Mouse (Mus musculus) adrenal gland, postnatal 25 days (tissue): ENCODE results near the gene Ace2. TPM values are rescaled to one million over a fixed set of nuclear protein-coding genes. Genes with fewer than 3 reads are reported as not detected.

Source experiments
- DNase-seq: peaks from one replicate; pipeline ENCODE4 v3.0.0; 2021; ENCODE audit warnings: mixed read lengths
- total RNA-seq: library from RNA; stranded (reverse); gene quantifications from 2 replicates; pipeline ENCODE4 v1.2.3, GENCODE M21; 2021

Ace2 gene
- total RNA-seq, 1 experiment from 2014 or later = 15.9 TPM

- peak; percentile 10 for DNase-seq
Observed at GRCm38 (mm10) chrX:164179746-164180145, 40.6 kb downstream of the Ace2 start.

- DNase-seq = no peak
Observed at GRCm38 (mm10) chrX:164183844-164184243, 44.7 kb downstream of the Ace2 start.

GRCm38 (mm10) chrX:164189880-164190279 lies 50.7 kb downstream of the Ace2 start:
- DNase-seq = no peak

GRCm38 (mm10) chrX:164197679-164198078 lies 58.5 kb downstream of the Ace2 start:
- DNase-seq = no peak

GRCm38 (mm10) chrX:164200547-164200946 lies 61.4 kb downstream of the Ace2 start:
- DNase-seq = no peak

GRCm38 (mm10) chrX:164221989-164222388 lies 82.9 kb downstream of the Ace2 start:
- no peak for DNase-seq

GRCm38 (mm10) chrX:164233380-164233779 lies 94.2 kb downstream of the Ace2 start:
- DNase-seq = no peak

Other genes starting within 250 kb of the Ace2 start
- gene Ap1s2, start 230.3 kb upstream of the Ace2 start, total RNA-seq = 15.2 and 16.9 TPM in 2 replicates
- gene Zrsr2, start 180.7 kb upstream of the Ace2 start, total RNA-seq = 26.7 and 36.2 TPM in 2 replicates
- 7.8 and 7.9 TPM in 2 replicates for gene Car5b, start 111.3 kb upstream of the Ace2 start, total RNA-seq
- gene Siah1b, start 62.8 kb upstream of the Ace2 start, total RNA-seq = 5.4 and 8.7 TPM in 2 replicates
- not detected in 2 replicates for gene Cltrn, start 50.5 kb upstream of the Ace2 start, total RNA-seq
- 0.30 TPM in 1 of 2 replicates, not detected in the other for gene Bmx, start 118.9 kb downstream of the Ace2 start, total RNA-seq
- 3.2 and 3.6 TPM in 2 replicates for gene Pir, start 130.0 kb downstream of the Ace2 start, total RNA-seq
- 44.5 and 52.7 TPM in 2 replicates for gene Vegfd, start 234.0 kb downstream of the Ace2 start, total RNA-seq